Mouse (Mus musculus) layer of hippocampus, postnatal 14 days (tissue): Measurements from ENCODE around the gene Defb47. TPM values are rescaled to one million over a fixed set of nuclear protein-coding genes. Genes with fewer than 3 reads are reported as not detected.

ENCODE experiments used
- total RNA-seq, 2 experiments: library from RNA; stranded (reverse); gene quantifications; 2 replicates each; pipeline ENCODE4 v1.2.3; 2021

Gene Defb47
- total RNA-seq, 2 experiments from 2014 or later, result not detected

Other genes with a start within 250 kb of the Defb47 start
- 10 to 100 TPM; 40.6 to 44.9 TPM for gene Ints6, start 236.9 kb upstream of the Defb47 start, total RNA-seq
- 10 to 100 TPM; 14.6 TPM for gene Wdfy2, start 160.4 kb upstream of the Defb47 start, total RNA-seq
- not detected for gene Defb48, start 13.6 kb upstream of the Defb47 start, total RNA-seq
- gene Defb43, start 13.7 kb downstream of the Defb47 start, total RNA-seq, result not detected
- gene Defb42, start 48.9 kb downstream of the Defb47 start, total RNA-seq, result not detected
- gene Defb30, start 51.9 kb downstream of the Defb47 start, total RNA-seq, result not detected